Mouse (Mus musculus): ENCODE measurements at regions not wholly inside any gene's neighbourhood (a gene's known extent, or its start where the extent isn't known, plus 50 kb on each side); places are given as distances from the start of the nearest gene placed in this dataset.

DNA sequence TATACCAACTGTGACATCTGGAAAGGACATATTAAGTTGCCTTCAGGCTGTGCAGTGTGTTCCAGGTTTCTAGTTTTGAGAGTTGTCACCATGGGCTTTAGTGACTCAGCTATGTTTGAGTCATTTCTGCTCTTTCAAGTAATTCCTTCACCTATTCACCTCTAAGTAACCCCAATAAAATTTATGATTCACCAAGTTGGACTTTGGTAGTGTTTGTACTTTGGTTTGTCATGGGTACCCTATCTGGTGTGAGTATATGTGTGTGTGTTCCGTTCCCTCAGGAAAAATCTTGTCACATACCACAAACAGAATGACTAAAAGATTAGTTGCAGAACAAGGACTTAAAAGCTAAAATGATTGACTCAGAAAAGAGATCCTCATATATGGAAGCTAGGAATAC, 76.8 kb upstream of the Crbn start:
- no peak for DNase-seq (ENCODE audit: low read depth)

DNA sequence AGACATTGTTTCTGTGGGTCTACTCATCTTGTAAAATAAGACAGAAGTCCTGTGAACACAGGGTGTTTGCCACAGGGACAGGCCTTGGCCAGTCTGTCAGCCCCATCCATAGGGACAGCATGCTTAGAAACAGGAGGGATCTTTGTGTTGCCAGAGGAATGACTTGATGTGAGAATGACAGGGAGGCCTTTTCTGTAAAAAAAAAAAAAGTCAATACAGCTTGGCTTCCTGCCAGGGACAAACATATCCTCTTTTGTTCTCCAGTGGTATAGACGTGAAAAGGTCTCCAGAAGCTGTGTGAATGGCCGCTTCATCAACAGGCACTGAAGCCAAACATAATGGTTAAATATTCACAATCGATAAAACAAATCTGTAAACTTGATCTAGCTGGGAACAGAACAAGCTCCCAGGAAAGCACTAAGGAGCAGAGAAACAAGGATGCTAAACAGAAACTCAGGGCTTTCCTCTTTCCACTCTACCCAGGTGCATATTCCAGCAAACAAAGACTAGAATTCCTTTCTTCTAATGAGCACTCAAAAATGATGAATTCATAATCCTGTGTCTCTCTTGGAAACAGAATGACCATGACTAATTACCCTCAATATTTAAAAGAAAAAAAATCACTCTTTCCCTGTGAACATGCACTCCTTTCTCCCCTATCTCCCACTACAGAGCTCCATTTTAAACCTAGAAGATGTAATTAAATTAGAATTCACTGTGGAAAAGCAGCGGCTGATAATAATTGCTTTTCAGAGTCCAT, 92.2 kb upstream of the Crbn start:
- DNase-seq (ENCODE audit: low read depth) = peak; percentile 2

DNA sequence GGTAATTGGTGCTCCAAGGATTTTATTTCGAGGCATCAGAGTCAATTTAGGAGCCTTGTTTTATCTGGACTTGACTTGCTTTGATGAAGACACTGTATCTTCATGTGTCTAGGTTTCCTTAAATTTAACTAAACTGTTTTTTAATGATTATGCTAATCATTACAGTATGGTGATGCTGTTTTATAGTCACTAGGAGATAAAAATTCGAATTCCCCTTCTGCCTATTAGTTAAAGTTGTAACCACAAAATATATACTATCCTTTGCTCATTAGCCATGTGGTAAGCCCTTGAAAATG, 92.7 kb upstream of the Crbn start:
- no peak for DNase-seq (ENCODE audit: low read depth)

DNA sequence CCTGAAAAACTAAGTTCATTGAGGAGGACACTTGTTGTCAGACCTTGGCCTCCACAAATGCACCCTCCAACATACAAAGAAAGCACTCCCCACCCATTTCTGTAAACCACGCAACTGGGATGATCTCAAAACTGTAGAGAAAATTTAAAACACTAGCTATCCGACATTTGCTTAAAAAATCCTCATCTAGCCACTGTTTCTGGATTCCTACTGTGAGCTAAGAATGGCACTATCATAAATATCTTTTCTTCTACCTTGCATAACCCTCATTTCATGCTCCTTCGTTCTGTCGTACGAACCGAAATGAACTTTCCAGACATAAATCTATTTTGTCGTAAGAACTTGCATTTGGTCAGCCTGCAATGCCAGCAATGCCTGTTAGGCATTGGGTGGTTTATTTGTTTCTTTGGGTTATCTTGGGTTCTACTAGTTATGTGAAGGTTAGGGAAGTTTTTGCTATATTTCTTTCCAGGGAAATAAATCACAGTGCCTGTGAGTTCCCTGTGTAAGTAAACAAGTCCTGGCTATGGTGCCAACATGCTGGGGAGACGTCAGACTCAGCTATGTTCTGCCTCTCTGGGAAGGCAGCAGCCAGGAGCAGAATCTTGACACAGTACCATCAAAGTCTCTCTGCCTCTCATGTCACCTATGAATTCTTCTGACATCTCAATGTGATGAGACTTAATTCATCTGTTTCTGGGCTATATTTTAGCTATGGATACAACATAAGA, 104.2 kb upstream of the Crbn start:
- no peak for DNase-seq (ENCODE audit: low read depth)

DNA sequence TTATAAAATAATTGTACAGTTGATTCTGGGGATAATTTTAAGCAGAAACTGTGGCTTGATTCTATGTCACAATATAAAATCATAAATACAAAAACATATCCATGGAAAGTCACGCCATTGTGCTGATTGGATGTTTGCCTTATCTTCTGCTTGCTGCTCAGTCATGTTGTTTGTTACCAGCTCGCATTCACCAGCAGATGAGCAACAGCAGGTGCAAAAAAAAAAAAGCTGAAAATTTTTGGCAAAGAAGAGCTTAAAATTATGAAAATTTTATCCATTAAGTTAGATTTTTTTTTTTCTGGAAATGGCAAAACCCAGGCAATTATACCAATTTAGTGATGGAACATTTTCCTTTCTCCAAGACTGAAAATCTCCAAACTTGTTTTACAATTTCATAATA, 115.2 kb upstream of the Crbn start:
- DNase-seq (ENCODE audit: low read depth) = no peak

DNA sequence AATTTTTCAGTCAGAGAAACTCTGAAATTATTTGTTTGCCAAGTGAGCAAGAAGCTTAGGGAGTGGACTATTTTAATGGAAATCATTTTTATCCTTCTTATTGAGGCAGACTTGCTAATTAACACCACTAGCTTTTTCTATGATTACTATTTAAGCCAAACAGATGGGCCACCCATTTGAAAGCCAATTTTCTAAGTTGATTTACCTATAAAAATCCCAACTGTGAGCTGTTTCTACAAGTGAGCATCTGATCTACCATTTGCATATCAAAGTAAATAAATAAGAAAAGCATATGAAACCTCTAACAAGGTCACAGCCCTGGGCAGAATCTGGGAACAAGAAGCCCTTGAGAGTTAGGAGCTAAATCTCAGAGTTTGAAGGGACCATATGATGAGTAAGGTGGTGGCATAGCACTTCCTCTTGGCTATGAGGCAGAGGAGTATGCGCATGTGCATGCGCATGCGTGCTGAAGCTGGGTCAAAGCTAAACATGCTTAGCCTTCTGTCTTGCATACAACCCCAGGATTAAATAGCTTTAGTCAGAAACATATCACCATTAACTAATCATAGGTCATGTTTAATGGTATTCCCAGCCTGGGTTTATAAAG, 116.9 kb upstream of the Crbn start:
- DNase-seq (ENCODE audit: low read depth) = no peak

- DNase-seq (ENCODE audit: low read depth) = no peak
These were observed 121.1 kb upstream of the Crbn start for GRCm38 (mm10) chr6:106920951-106921350.

- DNase-seq (ENCODE audit: low read depth) = no peak
These were observed 125.6 kb upstream of the Crbn start for GRCm38 (mm10) chr6:106925486-106925885.

- no peak for DNase-seq (ENCODE audit: low read depth)
These were observed 133.7 kb upstream of the Crbn start for GRCm38 (mm10) chr6:106933584-106933983.

GRCm38 (mm10) chr6:106946227-106946927, 146.5 kb upstream of the Crbn start:
- no peak for DNase-seq (ENCODE audit: low read depth)

- no peak for DNase-seq (ENCODE audit: low read depth)
These were observed 151.0 kb upstream of the Crbn start for GRCm38 (mm10) chr6:106950909-106951308.

DNA sequence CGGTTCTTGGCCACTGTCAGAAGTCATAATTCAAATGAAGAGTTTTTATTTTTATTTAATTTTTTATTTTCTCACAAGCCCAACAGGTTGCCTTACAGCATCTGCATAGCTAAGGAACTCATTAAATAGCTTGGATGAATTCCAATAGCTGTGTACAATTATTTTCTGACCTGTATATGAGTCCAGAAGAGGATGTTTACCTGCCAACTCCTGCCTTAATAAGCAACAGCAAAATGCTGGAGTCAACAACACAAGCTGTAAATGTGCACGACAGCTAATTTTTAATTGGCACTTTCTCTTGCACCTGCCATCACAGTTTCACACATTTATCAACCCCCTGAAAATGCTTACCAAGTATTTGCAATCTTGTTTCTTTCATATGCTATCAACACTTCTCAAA, 161.4 kb upstream of the Crbn start:
- no peak for DNase-seq (ENCODE audit: low read depth)

- DNase-seq (ENCODE audit: low read depth) = no peak
These were observed 164.5 kb upstream of the Crbn start for GRCm38 (mm10) chr6:106964337-106964736.

- no peak for DNase-seq (ENCODE audit: low read depth)
These were observed 175.6 kb upstream of the Crbn start for GRCm38 (mm10) chr6:106975439-106975838.

GRCm38 (mm10) chr6:106978721-106979120, 178.8 kb upstream of the Crbn start:
- no peak for DNase-seq (ENCODE audit: low read depth)

- DNase-seq (ENCODE audit: low read depth) = no peak
These were observed 179.9 kb upstream of the Crbn start for GRCm38 (mm10) chr6:106979755-106980154.

GRCm38 (mm10) chr6:106980188-106980587, 180.3 kb upstream of the Crbn start:
- DNase-seq (ENCODE audit: low read depth) = no peak

GRCm38 (mm10) chr6:106981232-106981631, 181.4 kb upstream of the Crbn start:
- no peak for DNase-seq (ENCODE audit: low read depth)

DNA sequence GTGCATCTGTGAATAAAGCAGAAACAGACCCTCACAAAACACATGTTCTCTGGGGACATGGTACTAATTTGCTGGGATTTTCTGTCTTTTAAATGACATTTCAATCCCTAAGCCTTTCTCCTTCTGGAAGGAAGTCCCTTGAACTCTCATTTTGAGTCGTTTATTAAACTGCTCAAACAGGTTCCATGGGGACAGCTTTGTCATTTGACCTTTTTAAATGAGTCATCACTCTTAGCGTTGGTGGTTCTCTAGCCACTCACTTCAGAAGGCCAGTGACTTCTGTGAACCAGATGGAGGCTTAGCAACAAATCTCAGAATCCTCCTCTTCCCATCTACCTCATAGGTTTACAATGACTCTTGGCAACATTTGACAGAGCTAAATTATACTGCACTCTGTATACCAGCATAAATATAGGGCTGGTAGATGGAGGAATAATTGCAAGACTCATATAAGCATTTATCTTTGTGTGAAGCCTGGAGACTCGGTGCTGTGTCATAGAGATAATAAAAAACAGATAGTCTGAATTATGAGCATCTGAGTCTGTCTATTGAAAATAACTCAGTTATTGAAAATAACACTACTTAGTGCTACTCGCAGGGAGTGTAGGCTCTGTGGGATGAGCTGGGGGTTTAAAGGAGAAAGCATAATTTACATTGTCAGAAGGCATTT, 185.4 kb upstream of the Crbn start:
- no peak for DNase-seq (ENCODE audit: low read depth)

DNA sequence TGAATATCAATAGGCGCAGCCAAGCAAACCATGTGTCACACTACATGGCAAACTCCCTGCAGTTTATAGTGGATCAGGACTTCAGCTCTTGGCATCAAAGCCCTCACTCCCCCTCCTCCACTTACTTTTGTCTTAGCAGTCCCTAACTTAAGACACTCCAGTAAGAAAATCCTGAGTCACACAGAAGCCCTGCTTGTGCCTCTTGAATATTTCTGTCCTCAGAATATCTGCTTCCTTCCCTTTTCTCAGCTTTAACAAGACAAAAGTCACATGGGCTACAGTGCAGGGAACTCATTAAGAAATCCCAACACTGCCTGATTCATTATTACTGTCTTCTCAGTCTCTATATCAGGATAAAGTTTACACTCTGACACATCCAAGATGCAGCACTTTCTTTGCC, 191.7 kb upstream of the Crbn start:
- DNase-seq (ENCODE audit: low read depth) = no peak

GRCm38 (mm10) chr6:107004406-107005120, 204.7 kb upstream of the Crbn start:
- DNase-seq (ENCODE audit: low read depth) = no peak

GRCm38 (mm10) chr6:107010785-107011184, 210.9 kb upstream of the Crbn start:
- DNase-seq (ENCODE audit: low read depth) = no peak
